8 mouse cellular contexts compared by ENCODE assay signal in the genomic region with DNA sequence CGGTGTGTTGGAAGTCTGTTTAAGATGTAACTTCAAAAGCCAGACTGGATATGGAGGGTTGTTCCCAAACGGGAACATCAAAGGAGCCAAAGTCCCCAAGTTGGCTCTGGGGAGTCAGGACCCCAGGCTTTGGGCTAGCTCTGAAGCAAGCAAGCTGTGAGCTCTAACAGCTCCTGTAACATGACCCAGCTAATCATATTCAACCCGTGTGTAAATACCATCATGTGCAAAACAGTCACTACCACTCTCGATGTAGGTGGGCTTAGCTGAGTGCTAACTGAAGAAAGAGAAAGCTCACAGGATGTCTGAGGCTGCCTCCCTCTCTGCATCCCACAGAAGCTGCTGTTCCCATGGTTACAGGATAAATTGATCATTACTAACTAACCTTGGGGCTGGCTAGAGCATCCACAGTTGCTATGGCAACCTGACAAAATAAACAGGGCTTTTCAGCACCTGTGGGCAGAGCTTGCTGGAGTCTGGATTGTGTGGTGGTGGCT. TPM values are rescaled to one million over a fixed set of nuclear protein-coding genes. Genes with fewer than 3 reads are reported as not detected.
DNase-seq lines count a peak whose midpoint lies in the region; ATAC-seq and TF ChIP-seq lines count a peak whose summit lies in the region.

No protein-coding gene starts in this region.

- TF ChIP-seq CTCF in forebrain, postnatal 0 days (IDR thresholded peaks at IDR 0.05; ENCODE audit: low read depth) = no peak

- 0% methylated on average over 4 of the region's 4 CpGs for WGBS in forebrain, postnatal 0 days
- WGBS in limb, embryonic 12.5 days = 3% methylated on average over 4 of the region's 4 CpGs

- peak overlapping the region; percentile 91 for H3K27ac ChIP-seq in forebrain, postnatal 0 days (ENCODE audit: low read depth, low read length)
- H3K27ac ChIP-seq in limb, embryonic 12.5 days = peak overlapping the region; percentile 78; the same call in 1 of the 2 replicates

- H3K9ac ChIP-seq in forebrain, postnatal 0 days = peak overlapping the region; percentile 90
- peak overlapping the region; percentile 82 for H3K9ac ChIP-seq in limb, embryonic 12.5 days (replicated peaks)

- peaks cover 18% of the 10 kb centered on the region for H3K4me1 ChIP-seq in forebrain, postnatal 0 days (ENCODE audit: insufficient read depth)
- peaks cover 39% of the 10 kb centered on the region for H3K4me1 ChIP-seq in limb, embryonic 12.5 days (replicated peaks)

- peak; percentile 58 for ATAC-seq in forebrain, postnatal 0 days
- 0 out of 2 replicates have a peak, but pooled peaks have one; percentile 12 for ATAC-seq in limb, embryonic 12.5 days (ENCODE audit: insufficient number of reproducible peaks, insufficient read depth, low FRiP score, low TSS enrichment, low read depth)
- ATAC-seq in erythroid progenitor cell, adult 5-6 weeks (replicated peaks; ENCODE audit: low FRiP score, poor library complexity, severe bottlenecking) = no peak

- H3K4me2 ChIP-seq in forebrain, postnatal 0 days (ENCODE audit: low read depth) = peak overlapping the region; percentile 60
- H3K4me2 ChIP-seq in limb, embryonic 12.5 days = peak overlapping the region; percentile 82

- peak overlapping the region; percentile 89 for H3K4me3 ChIP-seq in forebrain, postnatal 0 days (ENCODE audit: low read depth, low read length)
- H3K4me3 ChIP-seq in limb, embryonic 12.5 days (replicated peaks) = peak overlapping the region; percentile 73

- peaks cover 6% of the 10 kb centered on the region; the same call in 1 of the 2 replicates for H3K36me3 ChIP-seq in forebrain, postnatal 0 days (ENCODE audit: insufficient read depth)
- no peaks in the 10 kb centered on the region for H3K36me3 ChIP-seq in limb, embryonic 12.5 days

- DNase-seq in right cerebral cortex, adult 18-20 months = peak; percentile 42
- no peak for DNase-seq in right cerebral cortex, postnatal 4 days
- DNase-seq in forebrain, postnatal 0 days = peak; percentile 68
- DNase-seq in cerebellum, postnatal 25 days = no peak
- no peak for DNase-seq in urinary bladder, postnatal 10 days (ENCODE audit: low spot score)
- DNase-seq in lung, postnatal 10 days = no peak

- H3K27me3 ChIP-seq in forebrain, postnatal 0 days (ENCODE audit: insufficient read depth, low read length) = no peaks in the 10 kb centered on the region
- H3K27me3 ChIP-seq in limb, embryonic 12.5 days = no peaks in the 10 kb centered on the region; the same call in 1 of the 2 replicates

- H3K9me3 ChIP-seq in forebrain, postnatal 0 days (ENCODE audit: low read length) = no peaks in the 10 kb centered on the region
- H3K9me3 ChIP-seq in limb, embryonic 12.5 days = no peaks in the 10 kb centered on the region

RNA-seq across cellular contexts. Expression of a gene that starts 1.5 kb away (rescaled TPM):
- 192 and 208 TPM in 2 replicates for total RNA-seq in forebrain, postnatal 0 days (2014; rRNA removed)
- polyA plus RNA-seq in forebrain, postnatal 0 days (2015; fragmentation: Nextera tagmentation; extraction: Ambion mirVana) = 9.3 and 13.3 TPM in 2 replicates
- 3.1 and 3.2 TPM in 2 replicates for polyA plus RNA-seq in limb, embryonic 12.5 days (2016; fragmentation: Nextera tagmentation; extraction: Ambion mirVana)
- not detected in 2 replicates for total RNA-seq in erythroid progenitor cell, adult 5-6 weeks (2015; ENCODE audit: low replicate concordance)
- total RNA-seq in erythroid progenitor cell, adult 5-6 weeks (2017; ENCODE audit: low replicate concordance) = not detected in 2 replicates

Comparison
In these comparisons a context has a peak if more than half of its experiments do, and no peak if none do; other contexts are left out.
1. DNase-seq: peak in right cerebral cortex, adult 18-20 months (single experiment) and forebrain, postnatal 0 days (single experiment); none in right cerebral cortex, postnatal 4 days (single experiment), cerebellum, postnatal 25 days (0 of 2), urinary bladder, postnatal 10 days (single experiment) and lung, postnatal 10 days (single experiment).
2. RNA of a gene that starts 1.5 kb away (total RNA-seq): 192 to 208 TPM in forebrain, postnatal 0 days; not detected in erythroid progenitor cell, adult 5-6 weeks; every median in the first group is over 100 times any median in the second.